Mouse (Mus musculus) thymus, postnatal 36 days (tissue): ENCODE data around the gene Pdss1.

Source experiments
- DNase-seq, 2 experiments: peaks; one replicate each; pipeline ENCODE4 v3.0.0; 2022; ENCODE audit warnings: mixed read lengths in 2 of 2

Pdss1 gene

DNA sequence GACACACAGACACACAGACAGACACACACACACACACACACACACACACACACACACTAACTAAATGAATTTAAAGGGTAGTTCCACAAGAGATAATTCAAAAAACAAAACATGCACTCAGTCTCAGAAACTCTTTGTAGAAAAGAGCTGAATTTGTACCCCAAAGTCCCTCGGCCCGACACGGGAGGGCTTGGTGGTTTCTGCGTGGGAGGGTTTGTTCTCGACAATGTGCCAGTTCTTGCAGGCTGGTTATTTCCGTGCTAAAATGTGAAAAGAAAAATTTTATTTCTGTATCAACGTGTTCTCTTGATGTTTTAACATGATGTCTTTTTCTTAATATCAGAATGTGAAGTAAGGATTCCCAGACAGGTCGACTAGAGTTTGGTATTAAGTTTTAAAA is 66.9 kb downstream of the Pdss1 start:
- DNase-seq: peak; percentile 11 to 17

DNA sequence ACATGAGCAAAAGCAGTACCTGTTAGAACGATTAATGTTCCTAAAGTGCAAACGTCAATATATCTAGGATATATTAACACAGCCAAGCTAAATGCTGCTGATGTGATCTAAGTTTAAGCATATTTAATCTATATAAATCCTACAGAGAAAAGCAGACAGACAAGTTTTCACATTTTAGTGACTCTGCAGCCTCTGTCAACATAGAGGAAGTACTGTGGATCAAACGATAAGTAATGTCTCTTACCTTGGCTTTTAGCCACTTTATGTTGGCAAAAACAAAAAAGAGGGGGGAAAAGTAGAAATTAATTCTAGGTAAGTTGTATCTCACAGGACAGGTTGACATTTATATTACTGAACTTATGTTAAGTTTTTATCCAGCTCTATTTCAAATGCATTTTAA is 67.6 kb downstream of the Pdss1 start:
- no peak for DNase-seq

DNA sequence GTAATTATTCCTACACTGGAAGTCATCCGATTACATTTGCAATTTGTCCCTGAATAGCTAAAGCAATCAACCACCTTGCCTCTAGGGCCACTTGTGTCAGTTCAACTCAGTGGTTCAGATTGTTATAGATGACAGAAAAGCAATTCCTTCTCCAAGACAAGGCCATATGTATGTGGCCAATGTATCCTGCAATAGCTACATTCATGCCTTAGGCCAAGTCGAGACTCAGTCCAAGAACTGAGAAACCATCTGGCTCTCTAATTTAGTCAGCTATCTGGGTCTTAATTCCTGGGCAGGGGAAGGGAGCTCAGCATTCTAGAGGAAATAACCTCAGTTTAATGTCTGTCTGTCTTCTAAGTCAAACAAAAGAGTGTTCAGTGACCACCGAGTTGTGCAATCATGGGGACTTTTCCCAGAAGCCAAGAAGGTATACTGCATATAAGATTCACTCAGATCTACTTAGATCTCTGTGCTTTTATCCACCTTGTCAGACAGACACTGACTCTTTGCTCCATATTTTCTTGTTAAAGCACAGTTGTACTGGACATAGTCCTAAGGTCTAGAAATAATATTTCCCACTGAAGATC is 82.2 kb downstream of the Pdss1 start:
- no peak for DNase-seq

DNA sequence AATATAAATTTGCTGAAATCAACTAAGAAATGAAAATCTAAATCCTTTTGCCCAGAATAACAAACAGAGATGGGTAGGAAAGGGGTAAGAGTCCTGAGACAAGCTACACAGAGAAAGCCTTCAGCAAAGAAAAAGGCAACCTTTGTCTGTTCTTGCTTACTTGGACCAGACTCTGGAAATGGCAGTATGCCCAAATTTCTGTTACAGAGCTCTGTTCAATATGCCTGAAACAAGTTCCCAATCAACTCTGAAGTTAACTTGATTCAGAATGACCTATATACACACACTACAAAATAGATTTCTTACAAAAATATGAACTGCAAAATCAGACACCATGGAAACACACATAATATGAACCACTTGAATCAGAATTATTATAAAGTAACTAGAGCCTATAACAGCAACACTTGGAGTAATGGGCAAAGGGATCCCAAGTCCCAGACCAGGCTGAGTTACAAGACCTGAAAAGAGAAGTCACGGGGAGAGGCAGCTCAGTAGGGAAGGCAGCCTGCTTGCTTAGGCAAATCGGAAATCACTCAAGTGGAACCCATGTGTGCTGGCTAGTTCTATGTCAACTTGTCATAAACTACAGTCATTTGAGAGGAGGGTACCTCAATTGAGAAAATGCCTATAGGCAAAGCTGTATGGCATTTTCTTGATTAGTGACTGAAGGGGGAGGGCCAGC is 90.8 kb downstream of the Pdss1 start:
- DNase-seq: no peak
